Mouse (Mus musculus): Measurements from ENCODE around the gene Iscu.
A peak's percentile ranks its signal among the peaks of the same experiment; 100 is the strongest.
"Not testable (repeated sequence)": the region's sequence is repeated elsewhere in the genome, so short reads cannot be mapped to it uniquely, and the experiment has no call there.

Gene Iscu

DNA sequence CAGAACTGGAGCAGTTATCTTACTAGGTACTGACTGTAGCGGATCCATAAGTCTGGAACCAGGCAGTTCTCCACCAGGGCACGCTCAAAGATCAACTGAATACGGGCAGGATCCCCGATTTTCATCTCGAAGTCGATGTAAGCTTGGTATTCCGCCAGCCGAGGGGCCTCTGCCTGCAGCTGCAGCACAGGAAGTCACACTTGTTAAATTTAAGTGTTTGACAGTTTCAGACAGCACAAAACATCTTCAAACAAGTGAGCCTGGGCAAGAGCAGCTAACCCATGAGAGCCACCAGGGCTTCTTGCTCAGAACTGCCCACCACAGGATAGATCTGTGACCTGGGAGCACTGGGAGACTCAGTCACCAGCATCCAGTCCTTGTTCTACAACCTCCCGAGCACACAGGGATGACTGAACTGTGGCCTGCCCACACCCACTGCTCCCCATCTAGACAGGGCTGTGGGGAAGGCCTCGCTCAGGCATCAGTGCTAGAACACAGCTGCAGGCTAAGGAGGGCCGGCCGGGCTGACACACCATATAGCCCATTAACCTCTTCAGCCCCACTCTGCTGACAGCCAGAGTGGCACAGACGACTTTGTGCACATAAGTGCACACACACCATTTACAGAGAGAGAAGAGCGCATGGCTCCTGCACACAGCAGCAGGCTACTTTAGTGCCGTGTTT is 17.1 kb upstream of the Iscu start:
- DNase-seq (ENCODE audit: low spot score in 2 of 2) = no peak

DNA sequence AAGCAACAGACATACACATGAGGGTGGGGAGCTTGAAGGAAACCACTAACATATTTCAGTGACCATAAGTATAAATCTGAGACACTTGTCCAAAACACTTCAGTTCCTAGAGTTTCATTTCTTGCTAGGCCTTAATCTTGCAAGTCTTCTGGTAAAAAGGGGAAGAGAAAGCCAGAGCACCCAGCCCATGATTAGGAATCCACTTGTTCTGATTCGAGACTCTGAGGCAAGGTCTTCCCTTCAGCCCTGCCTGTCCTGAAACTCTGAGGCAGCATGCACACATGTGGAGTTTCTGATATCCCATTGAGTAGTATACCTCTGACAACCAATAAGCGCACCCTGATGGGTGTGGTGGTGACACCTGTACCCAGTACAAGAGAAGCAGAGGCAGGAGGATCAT is 11.0 kb upstream of the Iscu start:
- no peak for DNase-seq (ENCODE audit: low spot score in 2 of 2)

DNA sequence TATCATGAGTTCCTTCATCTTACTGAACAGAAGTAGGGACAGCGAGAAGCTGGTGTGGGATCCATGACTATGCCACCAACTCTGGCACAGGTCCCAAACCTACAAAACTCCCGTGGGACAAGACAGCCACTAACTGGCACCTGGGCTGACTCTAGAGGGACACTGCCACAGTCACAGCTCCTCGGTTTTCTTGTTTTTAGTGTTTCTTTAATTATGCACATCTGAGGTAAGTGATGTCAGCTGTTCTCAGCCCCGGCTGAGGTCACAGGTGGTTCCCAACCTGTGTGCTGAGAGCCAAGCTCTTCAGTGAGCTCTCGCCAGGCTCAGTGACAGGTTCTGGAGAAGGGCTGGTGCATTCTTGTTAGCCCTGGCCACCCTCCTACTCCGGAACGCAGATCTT is 8.1 kb upstream of the Iscu start:
- DNase-seq (ENCODE audit: low spot score in 2 of 2) = no peak

DNA sequence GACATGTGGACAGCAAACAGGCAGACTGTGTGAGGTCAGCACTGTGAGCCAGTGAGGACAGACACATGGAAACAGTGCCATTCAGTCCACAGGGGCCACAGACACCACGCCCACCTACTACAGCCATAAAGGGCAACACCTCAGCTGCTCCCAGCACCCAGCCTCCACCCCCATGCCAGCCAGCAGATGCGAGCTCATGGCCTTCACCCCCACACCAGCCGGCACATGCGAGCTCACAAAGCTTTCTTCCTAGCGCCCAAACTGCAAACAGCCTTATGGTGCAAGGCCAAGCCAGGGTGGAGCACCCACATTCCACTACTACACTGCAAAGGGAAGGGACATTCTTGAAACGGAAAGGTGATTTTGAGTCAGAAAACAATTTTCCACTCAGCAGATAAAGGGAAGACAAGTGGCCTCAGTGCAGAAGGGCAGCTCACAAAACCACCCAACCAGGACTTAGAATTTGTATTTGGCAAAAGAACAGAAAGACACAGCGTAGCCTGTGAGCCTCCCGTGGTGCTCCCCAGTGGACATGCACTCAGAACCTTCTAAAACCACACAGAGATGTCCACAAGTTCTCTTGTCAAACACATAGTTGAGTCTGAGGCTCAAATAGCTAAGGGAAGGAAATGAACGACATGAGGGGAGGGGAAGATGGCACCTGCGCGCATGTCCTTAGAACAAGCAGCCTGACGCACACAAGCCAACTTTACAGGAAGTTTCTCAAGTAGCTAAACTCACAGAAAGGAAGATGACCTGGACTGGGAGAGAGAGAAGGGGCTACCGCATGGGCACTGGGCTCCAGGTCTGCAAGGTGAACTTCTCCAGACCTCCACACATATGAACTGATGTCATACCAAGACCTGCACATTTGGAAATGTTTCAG is 6.7 kb upstream of the Iscu start:
- no peak for DNase-seq (ENCODE audit: low spot score in 2 of 2)

DNA sequence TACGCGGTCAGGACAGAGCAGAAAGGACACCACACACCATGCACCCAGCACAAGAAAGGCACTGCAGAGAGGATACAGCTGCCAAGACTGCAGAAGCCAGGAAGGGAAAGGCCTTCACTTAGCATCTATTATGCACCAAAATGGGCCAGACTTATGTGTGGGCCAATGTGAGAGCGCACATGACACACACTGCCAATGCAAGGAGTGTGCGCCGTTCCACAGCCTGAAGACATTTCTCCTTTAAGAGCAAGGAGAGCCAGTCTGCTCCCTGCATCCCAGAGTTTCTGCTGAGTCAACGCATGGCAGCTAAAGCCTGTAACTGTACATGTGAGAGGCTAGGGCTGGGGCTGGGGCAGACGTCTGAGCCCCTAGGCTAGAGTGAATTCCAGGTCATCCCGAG is 3.7 kb upstream of the Iscu start:
- DNase-seq (ENCODE audit: low spot score in 2 of 2) = no peak

DNA sequence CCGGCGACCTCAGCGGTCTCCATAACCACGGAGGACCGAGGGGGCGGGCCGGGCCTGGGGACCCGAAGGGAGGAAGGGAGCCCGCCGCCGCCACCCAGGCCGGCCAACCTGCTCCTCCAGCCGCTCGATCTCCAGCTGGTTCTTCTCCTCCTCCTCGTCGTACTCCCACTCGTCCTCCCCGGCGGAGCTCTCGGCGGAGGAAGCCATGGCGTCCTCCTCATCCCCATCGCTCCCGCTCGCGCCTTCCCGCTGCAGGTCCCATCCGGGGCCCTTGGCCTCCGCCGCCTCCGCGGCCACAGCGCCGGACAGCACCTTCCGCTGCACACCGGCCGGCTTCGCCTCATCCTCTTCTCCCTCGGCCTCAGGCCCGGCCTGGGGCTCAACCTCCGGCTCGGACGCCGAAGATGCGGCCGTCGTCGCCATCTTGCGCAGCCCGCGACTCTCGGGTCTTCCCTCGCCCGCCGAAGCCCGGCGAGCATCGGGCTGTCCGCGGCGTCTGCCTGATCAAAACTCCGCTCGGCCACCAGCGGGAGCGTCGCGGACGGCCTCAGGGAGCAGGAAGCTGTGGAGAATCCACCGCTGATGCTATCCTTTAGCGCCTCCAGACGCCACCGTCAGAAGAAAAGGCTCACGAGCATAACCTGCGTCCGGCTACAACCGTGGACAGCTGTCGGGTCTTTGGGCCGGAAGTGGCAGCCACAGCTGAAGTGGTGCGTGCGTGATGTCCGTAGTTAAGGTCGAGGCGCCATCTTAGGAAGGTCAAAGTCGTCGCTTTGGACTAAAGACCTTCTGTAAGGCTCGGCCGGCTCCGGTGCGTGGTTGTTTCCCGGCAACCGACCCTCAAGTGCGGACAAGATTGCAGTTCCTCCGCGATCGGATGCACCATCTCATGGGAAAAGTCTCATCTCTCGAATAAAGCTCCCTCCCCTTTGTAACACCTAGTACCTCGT is 1.1 kb upstream of the Iscu start:
- DNase-seq (ENCODE audit: low spot score in 2 of 2) = peak; percentile 85 to 87

DNA sequence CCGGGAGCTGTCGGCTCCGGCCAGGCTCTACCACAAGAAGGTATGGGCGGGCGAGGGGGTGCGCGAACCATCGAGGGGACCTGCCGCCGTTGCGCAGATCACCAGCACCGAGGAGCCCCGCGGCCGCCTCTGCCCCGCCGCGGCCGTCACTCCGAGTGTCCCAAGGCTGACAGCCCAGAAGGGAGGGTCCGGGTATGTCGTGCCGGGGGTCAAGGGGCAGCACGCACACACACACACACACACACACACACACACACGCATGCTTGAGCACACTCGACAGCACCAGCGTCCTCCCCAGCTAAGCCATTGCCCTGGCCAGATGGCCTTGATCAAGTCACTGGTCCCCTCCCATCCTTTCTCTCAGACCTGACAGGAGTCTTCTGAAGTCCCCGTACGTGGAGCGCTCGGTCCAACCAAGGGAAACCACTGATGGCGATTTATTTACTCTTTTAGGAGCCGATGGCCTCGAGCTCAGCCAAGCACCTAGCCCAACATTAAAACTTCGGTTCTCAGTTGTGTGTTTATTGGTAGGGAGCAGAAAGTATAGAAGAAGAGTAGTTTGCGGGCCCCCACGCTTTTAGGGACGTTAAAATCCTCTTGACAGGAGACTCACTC is 464 bp downstream of the Iscu start:
- DNase-seq (ENCODE audit: low spot score in 2 of 2) = no peak

DNA sequence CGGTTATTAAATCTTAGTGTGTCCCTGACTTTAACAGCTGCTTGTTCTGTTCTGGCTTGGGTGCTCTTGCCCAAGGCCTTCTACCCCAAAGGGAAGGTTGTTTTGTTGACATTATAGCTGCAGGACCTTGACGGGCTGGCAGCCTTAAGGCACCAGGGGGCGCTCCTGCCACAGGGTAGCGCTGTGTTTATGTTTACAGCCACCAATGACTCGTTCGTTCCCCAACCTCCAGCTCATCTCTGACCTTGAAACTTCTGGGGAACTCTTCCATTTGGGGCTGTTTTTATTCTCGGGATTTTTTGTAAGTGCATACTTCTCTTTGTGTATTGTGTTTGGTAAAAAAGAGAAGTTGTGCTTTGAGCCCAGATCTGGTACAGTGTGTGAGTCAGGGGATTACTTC is 1.1 kb downstream of the Iscu start:
- DNase-seq (ENCODE audit: low spot score in 2 of 2) = peak; percentile 67 to 79

DNA sequence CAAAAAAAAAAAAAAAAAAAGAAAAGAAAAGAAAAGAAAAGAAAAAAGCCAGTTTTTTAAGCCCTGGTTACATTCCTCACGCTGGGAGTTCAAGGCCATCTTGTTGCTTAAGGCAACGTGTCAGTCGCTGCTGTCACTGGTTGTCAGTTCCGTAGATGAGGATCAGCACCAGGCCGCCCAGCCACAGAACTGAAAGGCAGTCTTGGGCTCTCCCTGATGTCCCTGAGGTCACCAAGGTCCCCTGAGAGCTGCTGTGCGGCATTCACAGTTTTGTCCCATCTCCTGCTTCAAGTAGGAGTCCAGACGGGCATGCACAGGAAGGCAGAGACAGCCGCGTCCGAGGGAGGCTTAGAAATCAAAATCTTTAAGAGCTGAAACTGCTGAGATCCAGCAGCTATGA is 3.0 kb downstream of the Iscu start:
- no peak for DNase-seq (ENCODE audit: low spot score in 2 of 2)

DNA sequence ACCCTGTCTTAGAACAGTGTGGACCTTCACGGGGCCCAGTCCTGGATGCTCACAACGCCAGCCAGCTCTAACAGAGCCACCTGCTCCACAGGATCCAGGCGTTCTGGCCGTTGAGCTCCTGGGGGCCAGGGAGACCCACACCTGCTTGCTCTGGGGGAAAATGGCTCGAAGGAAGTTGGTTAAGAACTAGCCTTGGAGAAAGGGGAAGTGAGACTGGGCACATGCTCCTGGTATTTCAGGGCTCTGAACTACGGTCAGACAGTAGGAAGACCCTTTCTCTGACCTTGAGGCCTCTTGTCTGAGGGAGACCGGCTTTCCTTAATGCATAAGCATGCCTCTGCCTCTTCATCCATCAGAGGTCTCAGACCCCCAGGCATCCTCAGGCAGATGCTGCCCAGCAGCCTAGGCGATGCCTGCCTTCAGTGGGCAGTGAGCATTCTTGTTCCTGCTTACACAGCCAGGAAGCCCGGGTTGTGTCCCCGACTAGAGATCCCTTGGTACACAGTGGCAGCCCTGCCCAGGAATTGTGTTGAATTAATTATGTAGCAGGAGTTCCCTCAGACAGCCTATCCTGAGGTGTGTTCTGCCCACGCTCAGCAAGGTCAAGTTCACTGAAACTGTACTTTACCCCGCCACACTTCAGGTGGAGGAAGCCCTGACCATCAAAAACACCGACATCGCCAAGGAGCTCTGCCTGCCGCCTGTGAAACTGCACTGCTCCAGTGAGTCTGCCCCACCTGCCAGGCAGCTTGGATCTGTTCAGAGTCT is 3.8 kb downstream of the Iscu start:
- no peak for DNase-seq (ENCODE audit: low spot score in 2 of 2)

DNA sequence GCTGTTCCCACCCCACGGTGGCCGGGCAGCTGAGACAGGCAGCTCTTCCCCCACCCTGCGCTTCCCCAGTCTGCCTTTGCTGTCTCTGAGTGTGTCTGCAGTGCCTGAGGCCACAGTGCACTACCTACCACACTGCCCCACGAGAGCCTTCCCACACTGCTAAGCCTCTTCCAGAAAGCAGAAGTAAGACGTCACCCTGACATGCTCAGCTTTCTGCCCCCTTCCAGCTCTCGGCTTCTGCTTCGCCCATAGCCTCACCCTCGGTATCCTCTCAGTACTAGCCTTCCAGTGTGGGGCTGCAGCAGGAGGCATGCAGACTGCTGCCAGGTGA is 4.3 kb downstream of the Iscu start:
- DNase-seq (ENCODE audit: low spot score in 2 of 2) = no peak

DNA sequence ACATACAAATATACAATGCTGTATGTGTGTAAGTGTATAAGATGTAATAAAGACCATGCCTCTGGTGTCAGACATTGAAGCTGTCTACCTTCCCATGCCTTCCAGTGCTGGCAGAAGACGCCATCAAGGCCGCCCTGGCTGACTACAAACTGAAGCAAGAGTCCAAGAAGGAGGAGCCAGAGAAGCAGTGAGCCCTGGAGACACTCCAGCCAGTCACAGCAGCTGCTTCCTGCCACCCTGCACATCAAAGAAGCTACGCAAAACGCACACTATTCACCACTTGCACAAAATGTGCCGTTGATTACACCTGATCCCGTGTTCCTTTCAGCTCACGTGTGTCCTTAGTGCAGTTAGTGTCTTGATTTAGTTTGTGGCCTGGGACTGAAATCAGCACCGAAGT is 5.2 kb downstream of the Iscu start:
- DNase-seq (ENCODE audit: low spot score in 2 of 2) = not testable (repeated sequence)

DNA sequence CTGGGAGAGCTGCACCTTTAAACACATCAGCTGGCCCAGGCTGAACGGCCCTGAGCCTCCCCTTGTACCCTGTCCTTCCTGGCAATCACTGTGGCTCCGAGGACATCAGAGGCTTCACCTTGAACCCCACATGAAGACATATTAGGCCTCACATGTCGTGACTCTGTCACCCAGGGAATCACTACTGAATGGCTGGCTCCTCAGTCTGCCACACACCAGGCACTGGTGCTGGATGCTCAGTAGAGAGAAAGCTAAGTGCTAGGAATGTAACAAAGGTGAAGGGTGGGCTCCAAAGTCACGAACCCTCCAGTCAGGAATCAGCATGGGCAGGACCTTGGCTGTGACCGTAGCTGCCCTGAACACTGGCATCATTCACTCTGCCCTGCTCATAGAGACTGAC is 7.0 kb downstream of the Iscu start:
- DNase-seq (ENCODE audit: low spot score in 2 of 2) = no peak

DNA sequence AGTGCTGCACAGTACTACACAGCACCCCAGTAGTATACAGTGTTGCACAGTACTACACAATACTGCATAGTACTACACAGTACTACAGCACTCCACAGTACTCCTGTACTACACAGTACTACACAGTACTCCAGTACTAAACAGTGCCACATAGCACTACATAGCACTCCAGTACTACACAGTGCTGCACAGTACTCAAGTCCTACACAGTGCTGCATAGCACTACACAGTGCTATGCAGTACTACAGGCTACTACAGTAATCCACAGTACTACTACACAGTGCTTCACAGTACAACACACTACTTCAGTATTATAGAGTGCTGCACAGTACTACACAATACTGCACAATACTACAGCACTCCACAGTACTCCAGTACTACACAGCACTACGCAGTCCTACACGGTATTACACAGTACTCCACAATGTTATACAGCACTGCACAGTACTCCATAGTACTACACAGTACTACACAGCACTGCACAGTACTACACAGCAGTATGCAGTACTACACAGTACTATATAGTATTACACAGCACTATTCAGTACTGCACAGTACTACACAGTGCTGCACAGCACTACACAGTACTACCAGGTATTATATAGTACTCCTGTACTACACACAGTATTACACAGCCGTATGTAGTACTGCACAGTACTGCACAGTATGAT is 7.7 kb downstream of the Iscu start:
- DNase-seq (ENCODE audit: low spot score in 2 of 2) = no peak

DNA sequence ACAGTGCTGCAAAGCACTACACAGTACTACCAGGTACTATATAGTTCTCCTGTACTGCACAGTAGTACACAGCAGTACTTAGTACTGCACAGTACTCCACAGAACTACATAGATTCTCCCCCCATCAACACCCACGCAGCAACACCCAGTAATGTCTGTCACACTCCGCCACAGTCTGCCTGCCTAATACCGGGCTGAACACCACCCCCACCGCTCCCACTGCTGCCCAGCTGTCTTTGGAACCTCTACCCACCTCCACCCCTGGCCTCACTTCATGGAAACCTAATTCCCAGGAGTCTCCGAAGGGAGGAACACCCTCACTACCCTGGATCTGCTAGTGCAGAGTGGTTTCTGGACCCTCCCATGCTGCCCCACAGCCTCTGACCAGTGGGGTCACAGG is 8.2 kb downstream of the Iscu start:
- no peak for DNase-seq (ENCODE audit: low spot score in 2 of 2)

DNA sequence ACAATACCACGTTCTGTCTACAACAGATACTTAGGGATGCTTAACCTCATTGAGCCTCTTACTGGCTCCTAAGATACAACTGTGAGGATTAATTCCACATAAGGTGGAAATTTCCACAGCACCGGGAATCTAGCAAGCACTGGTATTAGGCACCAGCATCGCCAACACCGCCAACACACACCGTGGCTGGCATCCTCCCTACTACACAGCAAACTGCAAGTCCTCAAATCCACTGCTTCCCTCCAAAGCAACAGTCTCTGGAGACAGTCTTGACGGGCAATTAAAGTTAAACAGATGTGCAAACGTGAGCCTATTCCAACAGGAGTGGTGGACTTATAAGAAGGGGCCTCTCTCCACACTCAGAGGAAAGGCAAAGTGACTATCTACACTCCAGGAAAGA is 8.7 kb downstream of the Iscu start:
- no peak for DNase-seq (ENCODE audit: low spot score in 2 of 2)

DNA sequence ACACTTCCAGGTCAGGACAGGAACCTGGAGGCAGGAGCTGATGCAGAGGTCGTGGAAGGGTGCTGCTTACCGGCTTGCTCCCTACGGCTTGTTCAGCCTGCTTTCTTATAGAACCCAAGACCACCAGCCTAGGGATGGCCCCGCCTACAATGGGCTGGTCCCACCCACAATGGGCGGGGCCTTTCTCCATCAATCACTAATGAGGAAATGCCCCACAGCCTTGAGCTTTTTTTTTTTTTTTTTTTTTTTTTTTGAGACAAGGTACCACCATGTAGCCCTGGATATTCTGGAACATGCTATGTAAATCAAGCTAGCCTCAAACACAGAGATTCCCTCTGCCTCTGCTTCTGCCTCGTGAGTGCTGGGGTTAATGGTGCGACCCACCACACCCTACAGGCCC is 9.3 kb downstream of the Iscu start:
- no peak for DNase-seq (ENCODE audit: low spot score in 2 of 2)

DNA sequence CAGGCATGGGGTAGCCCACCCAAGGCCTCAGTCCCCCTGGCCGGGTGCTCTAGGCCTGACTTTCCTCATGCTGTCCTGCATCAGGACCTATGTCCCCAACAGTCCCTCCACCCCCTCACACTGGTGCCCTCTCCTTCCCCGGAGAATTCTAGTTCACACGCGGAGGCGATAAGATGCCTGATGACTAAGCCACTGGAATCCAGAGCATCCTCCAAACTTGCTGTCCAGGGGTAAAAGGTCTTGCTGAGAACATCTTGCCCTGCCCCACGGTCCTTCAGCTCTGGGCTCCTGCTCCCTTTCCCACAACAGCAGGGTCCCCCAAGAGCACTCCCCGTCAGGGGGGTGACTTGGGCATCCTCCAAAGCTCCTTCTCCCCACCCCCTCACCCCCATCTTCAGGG is 10.1 kb downstream of the Iscu start:
- no peak for DNase-seq (ENCODE audit: low spot score in 2 of 2)

DNA sequence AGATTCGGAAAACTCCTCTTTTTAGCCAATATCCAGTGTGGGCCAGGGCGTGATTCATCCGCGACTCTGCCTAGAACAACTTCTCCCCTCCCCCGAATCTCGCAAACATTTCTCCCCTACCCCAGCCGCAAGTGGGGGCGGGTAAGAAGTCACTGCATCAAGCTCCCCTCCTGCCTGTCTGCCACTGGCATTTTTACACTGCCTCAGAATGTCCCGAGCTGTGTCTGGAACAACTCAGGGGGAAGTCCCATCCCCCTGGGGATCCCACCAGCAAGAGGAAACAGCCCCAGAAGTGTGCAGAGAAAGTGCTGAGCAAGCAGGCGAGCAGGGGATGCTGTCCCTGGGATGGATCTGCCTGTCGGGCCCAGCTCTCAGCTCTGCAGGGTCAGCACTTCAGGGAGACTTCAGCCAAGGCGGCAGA is 11.0 kb downstream of the Iscu start:
- DNase-seq (ENCODE audit: low spot score in 2 of 2) = peak in 1 of 2 experiments; percentile 60

DNA sequence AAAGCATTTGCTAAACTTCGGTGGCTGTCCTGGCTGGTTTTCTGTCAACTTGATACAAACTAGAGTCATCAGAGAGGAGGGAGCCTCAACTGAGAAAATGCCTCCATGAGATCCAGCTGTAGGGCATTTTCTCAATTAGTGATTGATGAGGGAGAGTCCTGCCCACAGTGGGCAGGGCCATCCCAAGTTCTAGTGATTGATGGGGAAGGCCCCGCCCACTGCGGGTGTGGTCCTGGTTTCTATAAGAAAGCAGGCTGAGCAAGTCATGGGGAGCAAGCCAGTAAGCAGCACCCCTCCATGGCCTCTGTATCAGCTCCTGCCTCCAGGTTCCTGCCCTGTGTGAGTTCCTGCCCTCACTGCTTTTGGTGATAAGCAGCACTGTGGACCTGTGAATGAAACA is 11.6 kb downstream of the Iscu start:
- not testable (repeated sequence) for DNase-seq (ENCODE audit: low spot score in 2 of 2)

DNA sequence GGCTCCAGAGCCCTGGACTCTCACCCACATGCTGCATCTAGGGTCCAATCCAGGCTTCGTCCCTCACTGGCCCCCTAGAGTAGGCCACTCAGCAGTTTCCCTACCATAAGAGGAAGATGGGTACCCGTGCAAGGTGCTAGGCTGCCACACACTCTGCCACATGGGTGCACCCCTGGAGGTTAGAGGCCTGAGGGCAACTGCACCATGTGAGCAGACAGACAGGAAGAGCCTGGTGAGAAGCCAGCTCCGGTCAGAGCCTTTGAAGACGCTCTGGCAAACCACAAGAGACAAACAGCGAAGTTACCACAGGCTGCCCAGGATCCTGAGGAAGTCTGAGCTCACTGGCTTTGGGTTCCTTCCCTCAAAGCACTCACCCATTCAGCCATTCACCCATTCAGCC is 14.4 kb downstream of the Iscu start:
- no peak for DNase-seq (ENCODE audit: low spot score in 2 of 2)
